Mouse (Mus musculus): Measurements from ENCODE around the gene Adamts15.

Adamts15 gene

GRCm38 (mm10) chr9:30921261-30922103 lies 770 bp downstream of the Adamts15 start:
- no peak for DNase-seq

GRCm38 (mm10) chr9:30920736-30921135 lies 1.5 kb downstream of the Adamts15 start:
- DNase-seq: no peak

- no peak for DNase-seq
Measured at GRCm38 (mm10) chr9:30919686-30920085, 2.6 kb downstream of the Adamts15 start.

- DNase-seq: no peak
Measured at GRCm38 (mm10) chr9:30918466-30919356, 3.5 kb downstream of the Adamts15 start.

GRCm38 (mm10) chr9:30916266-30916968 lies 5.8 kb downstream of the Adamts15 start:
- no peak for DNase-seq

GRCm38 (mm10) chr9:30914241-30914640 lies 8.0 kb downstream of the Adamts15 start:
- DNase-seq: no peak

- DNase-seq: no peak
Measured at GRCm38 (mm10) chr9:30913429-30913828, 8.8 kb downstream of the Adamts15 start.

- no peak for DNase-seq
Measured at GRCm38 (mm10) chr9:30912161-30912560, 10.1 kb downstream of the Adamts15 start.

GRCm38 (mm10) chr9:30910491-30910890 lies 11.8 kb downstream of the Adamts15 start:
- DNase-seq: no peak

- DNase-seq: no peak
Measured at GRCm38 (mm10) chr9:30908973-30909372, 13.3 kb downstream of the Adamts15 start.

GRCm38 (mm10) chr9:30908296-30908690 lies 14.0 kb downstream of the Adamts15 start:
- no peak for DNase-seq

- no peak for DNase-seq
Measured at GRCm38 (mm10) chr9:30907677-30908295, 14.5 kb downstream of the Adamts15 start.

GRCm38 (mm10) chr9:30906426-30906825 lies 15.8 kb downstream of the Adamts15 start:
- DNase-seq: no peak

GRCm38 (mm10) chr9:30905861-30906260 lies 16.4 kb downstream of the Adamts15 start:
- no peak for DNase-seq

- no peak for DNase-seq
Measured at GRCm38 (mm10) chr9:30903266-30903665, 19.0 kb downstream of the Adamts15 start.

GRCm38 (mm10) chr9:30902641-30903040 lies 19.6 kb downstream of the Adamts15 start:
- DNase-seq: no peak

GRCm38 (mm10) chr9:30902152-30902551 lies 20.1 kb downstream of the Adamts15 start:
- no peak for DNase-seq

- DNase-seq: no peak
Measured at GRCm38 (mm10) chr9:30897169-30897568, 25.1 kb downstream of the Adamts15 start.

- peak; percentile 71 to 74 for DNase-seq
Measured at GRCm38 (mm10) chr9:30896752-30897151, 25.5 kb downstream of the Adamts15 start.

GRCm38 (mm10) chr9:30895618-30896017 lies 26.6 kb downstream of the Adamts15 start:
- DNase-seq: no peak

GRCm38 (mm10) chr9:30886276-30886675 lies 36.0 kb downstream of the Adamts15 start:
- DNase-seq: no peak

GRCm38 (mm10) chr9:30880553-30880952 lies 41.7 kb downstream of the Adamts15 start:
- no peak for DNase-seq

GRCm38 (mm10) chr9:30879947-30880273 lies 42.3 kb downstream of the Adamts15 start:
- DNase-seq: no peak

Measured in cerebellum, postnatal 36 days (tissue).